Mouse (Mus musculus): Measurements from ENCODE around the gene Rnf166.

DNA sequence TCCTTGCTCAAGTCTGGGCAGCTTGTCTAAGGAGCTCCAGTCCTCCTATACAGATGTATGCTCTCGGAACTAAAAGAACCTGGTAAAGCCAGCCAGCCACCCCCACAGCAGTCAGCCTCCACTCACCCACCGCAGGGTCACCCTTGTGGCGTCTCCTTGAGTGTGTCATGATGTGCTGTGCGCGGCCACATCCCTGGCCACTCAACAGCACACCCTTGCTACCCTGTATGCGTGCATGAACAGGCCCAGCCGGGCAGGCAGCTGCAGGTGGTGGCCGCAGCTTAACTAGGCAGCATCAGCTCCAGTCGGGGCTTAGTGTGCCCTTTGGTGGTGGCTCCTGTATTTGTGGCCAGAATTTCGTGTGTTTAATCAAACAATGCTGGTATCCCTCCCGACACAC lies 18.7 kb downstream of the Rnf166 start:
- TF ChIP-seq POLR2A (IDR thresholded peaks at IDR 0.05; ENCODE audit: borderline replicate concordance, control insufficient read depth, low read depth, low read length) = no peak
- TF ChIP-seq CTCF (IDR thresholded peaks at IDR 0.05; ENCODE audit: control insufficient read depth, insufficient read depth, low read length) = no peak

Data from bone marrow, adult 2 months (tissue).